Mouse (Mus musculus) cortical plate, adult 2 months (tissue): ENCODE data around the gene Cstf2t.
A peak's percentile ranks its signal among the peaks of the same experiment; 100 is the strongest.

Experiments
- CTCF ChIP-seq: fragments of 200-500 bp; IDR thresholded peaks from 2 replicates; pipeline ENCODE4 v1.5.1; 2011; ENCODE audit warnings: mild to moderate bottlenecking, control low read depth, low read length; ENCODE audit not compliant: insufficient read depth; ENCODE audit errors: extremely low read depth
- POLR2A ChIP-seq: fragments of 200-500 bp; IDR thresholded peaks from 2 replicates; pipeline ENCODE4 v1.6.1; 2011; ENCODE audit warnings: mild to moderate bottlenecking, low read length, control low read depth; ENCODE audit not compliant: insufficient read depth; ENCODE audit errors: extremely low read depth

GRCm38 (mm10) chr19:31046601-31047000 lies 36.0 kb upstream of the Cstf2t start:
- TF ChIP-seq CTCF (peak; percentile 8; the same call in 1 of the 2 replicates), POLR2A (no peak)
